Mouse (Mus musculus): ENCODE measurements around the gene 4930469K13Rik.

Gene 4930469K13Rik

DNA sequence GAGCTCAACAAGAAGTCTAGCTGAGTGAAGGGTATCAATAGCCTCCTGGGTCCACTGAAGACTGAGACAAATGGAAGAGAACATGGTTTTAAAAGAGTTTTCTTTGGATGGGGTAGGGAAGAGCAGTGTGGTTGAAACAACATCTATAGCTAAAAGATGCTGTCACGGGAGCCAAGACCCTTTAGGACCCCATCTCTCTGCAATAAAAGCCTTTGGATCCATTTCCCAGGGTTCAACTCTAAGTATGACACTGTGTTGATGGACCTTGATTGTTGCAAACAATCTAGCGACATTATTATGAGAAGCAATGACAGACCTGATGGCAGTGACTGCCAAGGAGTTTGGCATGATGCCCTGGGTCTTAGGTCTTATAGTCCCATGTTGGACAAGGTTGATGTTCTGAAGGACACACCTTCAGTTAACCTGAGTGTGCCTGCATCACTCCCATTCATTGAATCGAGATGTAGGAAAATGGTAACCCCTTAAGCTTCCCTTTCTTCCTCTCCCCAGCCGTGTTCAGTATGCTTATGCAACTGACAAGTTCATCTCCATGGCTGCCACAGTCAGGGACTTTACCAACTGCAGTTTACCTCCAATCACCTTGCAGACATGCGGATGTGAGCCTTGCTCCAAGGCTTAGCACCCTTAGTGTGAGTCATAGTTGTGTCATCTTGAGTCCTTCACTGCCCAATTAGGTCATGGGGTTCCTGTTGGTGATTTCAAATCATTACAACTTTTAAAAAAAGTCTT is 62.3 kb downstream of the 4930469K13Rik start:
- no peak for DNase-seq (ENCODE audit: low spot score)

DNA sequence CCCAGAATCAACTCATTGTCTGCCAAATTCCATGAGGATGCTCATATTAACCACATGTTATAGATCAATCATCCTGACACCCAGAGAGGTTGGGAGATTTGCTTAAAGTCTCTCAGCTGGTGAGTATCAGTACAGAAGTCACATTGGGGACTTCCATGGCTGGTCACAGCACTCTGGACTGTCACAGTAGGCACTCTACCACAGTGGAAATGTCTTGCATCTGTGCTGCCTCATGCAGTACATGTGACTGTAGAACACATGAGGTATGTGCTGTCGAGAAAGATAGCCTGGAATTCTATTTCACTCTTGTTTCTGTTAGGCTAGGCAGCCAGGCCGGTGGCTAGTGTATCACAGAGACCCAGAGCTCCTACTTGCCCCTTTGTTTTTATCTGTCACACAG is 63.6 kb downstream of the 4930469K13Rik start:
- DNase-seq (ENCODE audit: low spot score): no peak

DNA sequence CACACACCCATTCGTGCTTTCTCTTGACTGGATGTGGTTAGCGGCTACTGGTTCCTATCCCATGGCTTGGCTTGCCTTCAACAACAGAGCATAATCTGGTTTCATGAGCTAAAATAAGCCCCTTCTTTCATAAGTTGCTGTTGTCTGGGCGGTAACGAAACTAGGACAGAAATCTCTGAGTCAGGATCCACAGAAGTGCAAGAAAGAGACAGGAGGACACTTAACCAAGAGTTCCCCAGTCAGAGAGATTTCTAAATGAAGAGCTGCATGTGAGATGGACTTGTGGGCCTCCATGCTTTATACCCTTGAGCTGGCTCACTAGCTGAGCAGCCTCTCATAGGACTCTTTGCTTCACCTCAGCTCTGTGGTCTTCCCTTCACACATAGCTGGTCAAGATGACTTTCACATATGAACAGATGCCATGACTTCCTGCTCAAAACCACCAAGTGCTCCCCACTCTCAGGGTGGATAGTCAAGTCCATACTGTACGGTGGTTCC is 64.3 kb downstream of the 4930469K13Rik start:
- no peak for DNase-seq (ENCODE audit: low spot score)

DNA sequence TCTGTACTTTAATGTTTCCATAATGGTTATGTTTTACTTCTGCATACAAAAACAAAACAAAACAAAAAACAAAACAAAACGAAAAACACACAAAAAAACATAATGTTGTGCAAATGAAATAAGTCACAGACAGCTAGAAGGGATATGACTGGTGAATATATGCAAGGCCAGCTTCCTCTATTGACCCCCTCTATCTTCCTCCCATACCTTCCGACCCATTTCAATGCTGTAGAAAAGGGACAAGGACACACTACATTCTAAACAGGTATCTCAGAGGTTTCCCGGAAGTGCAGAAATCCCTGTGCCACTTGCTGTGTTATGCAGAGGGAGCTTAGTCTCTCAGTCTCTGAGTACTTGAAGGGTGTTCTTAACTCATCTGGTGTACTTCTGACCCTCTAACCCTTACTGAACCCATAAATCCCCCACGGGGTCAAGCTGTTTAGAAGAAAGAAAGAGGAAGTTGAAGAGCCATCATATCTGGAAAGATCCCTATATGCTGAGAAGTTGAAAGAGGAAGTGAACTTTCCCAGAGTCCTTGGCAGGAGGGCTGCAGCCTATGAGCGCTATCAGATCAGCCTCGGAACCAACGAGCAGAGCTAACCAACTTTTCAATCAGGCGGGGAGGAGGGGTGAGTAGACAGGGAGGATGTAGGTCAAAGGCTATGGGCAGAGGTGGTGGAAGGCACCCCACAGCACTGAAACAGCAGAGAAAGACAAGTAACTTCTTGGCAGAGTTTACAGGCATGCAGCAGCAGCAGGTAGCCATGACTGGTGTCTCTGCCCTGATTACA is 67.1 kb downstream of the 4930469K13Rik start:
- no peak for DNase-seq (ENCODE audit: low spot score)

GRCm38 (mm10) chr11:34029658-34030057 is 68.7 kb downstream of the 4930469K13Rik start:
- DNase-seq (ENCODE audit: low spot score): no peak

DNA sequence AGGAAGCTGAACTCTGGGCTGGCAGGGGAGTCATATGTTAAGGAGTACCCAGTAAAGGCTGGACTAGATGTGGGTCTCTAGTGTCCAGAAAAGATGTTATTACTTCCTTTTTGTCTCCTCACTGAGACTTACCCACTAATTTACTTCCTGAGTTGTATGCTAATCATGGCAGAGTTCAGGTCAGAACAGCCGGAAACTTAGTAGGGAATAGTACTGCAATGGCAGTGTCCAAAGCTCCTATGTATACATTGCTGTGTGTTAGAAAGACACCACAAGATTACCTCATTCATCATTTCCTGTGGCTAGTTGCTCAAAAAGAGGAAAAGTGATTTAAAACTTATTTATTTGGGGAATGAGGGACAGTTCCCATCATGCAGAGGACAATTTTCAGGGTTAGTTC is 73.3 kb downstream of the 4930469K13Rik start:
- no peak for DNase-seq (ENCODE audit: low spot score)

- DNase-seq (ENCODE audit: low spot score): no peak
These were observed 86.2 kb downstream of the 4930469K13Rik start for GRCm38 (mm10) chr11:34012007-34012652.

DNA sequence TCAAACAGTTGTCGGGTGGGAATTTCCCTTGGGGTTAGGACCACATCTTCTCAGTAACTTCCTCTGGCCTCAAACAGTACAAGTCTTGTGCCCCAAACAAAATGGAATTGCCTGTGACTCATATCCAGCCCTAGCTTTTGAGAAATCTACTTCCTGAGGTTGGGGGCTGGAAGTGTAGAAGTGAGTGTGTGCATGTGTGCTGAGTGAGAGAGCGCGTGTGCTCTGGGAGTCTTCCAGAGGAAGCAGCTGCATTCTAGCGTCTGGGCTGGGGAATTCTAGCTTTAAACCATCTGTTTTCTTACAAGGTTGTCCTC is 87.5 kb downstream of the 4930469K13Rik start:
- no peak for DNase-seq (ENCODE audit: low spot score)

GRCm38 (mm10) chr11:34010133-34010858 is 88.1 kb downstream of the 4930469K13Rik start:
- DNase-seq (ENCODE audit: low spot score): no peak

- no peak for DNase-seq (ENCODE audit: low spot score)
These were observed 88.9 kb downstream of the 4930469K13Rik start for GRCm38 (mm10) chr11:34009316-34010087.

DNA sequence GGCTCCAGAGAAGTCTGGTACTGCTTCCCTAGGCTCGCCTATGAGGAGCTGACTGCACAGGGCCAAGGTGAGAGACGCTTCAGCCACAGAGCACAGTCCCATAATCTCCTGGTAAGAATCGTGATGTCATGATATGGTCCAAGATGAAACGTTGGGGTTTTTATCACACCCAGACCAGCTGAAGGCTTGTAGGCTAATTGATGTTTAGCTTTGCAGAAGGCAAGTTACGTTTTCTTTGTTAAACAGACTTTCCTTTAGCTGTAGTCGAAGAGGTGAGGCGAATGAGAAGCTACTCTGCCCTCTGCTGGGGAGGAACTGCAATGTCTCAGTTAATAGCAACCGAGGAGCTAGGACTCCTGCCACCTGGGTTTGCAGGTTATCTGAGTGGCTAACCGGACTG is 89.7 kb downstream of the 4930469K13Rik start:
- DNase-seq (ENCODE audit: low spot score): peak; percentile 42

DNA sequence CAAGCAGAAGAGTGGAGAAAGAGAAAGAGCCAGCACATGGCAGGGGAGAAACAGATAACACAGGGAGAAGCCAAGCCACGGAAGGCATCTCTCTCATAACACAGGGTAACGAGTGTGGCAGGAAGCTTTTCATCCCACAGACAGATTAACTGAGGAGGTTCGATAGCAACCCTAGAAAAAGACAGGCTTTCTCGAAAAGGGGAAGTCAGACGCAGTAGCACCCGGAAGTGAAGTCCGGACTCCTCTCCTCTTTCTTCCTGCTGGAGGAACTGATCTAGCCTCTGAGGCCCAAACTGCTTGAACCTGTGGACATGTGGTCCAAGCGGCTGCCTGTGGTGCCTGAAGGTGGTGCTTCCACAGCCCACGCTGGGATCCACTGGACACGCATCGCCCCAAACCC is 90.1 kb downstream of the 4930469K13Rik start:
- DNase-seq (ENCODE audit: low spot score): no peak

DNA sequence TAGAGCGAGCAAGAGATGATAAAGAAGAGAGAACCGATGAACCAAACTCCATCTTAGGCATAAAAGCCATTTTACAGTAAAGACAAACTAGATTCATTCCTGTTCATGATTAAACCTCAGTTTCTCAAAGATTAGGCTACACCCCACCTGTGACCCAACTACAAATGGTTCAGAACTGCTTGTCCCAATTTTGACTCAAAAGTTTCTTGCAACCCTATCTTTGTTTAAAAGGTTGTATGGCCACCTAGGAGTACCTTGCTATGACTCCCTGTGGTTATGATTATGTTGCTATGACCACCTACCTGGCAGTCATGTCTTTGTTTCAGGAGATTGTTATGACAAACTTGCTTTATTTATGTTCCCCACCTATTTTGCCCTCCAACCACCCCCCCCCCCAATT is 90.7 kb downstream of the 4930469K13Rik start:
- DNase-seq (ENCODE audit: low spot score): no peak

DNA sequence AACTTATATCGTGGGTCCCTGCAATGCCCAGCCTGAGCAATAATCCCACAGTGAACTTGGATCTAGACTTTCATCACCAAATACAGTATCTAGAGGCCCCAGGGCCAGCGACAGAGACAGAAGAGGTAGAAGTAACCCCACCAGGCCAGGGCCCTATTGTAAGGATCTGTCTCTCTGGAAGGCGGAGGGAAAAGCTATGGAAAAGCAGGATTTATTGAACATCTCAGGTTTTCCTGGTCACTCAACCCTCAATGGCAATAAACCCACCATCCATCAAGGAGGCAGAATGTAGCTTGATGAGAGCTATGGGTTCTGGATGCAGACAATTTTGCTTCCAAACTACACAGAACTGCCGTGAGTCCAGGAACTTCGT is 95.8 kb downstream of the 4930469K13Rik start:
- no peak for DNase-seq (ENCODE audit: low spot score)

GRCm38 (mm10) chr11:34001938-34002592 is 96.3 kb downstream of the 4930469K13Rik start:
- peak; percentile 34 for DNase-seq (ENCODE audit: low spot score)

- DNase-seq (ENCODE audit: low spot score): no peak
These were observed 97.9 kb downstream of the 4930469K13Rik start for GRCm38 (mm10) chr11:34000416-34000815.

DNA sequence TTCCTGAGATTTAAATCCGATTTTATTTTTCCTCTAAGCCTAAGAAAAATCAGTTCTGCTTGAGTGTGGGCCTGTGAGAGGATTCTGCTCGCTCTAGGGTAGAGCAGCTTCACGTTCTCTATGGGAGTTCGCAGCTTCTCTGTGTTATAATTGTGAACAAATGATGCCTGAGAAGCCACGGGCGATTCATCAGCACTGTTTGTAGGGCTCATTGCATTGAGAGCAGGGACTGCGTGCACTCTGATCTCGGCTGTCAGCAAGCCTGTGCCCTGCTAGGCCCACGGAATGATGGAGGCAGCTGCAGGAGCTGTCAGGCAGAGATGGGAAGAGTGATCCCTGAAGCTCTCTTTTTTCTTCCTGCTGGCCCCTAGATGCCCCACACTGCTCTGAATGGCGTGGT is 100.1 kb downstream of the 4930469K13Rik start:
- DNase-seq (ENCODE audit: low spot score): no peak

DNA sequence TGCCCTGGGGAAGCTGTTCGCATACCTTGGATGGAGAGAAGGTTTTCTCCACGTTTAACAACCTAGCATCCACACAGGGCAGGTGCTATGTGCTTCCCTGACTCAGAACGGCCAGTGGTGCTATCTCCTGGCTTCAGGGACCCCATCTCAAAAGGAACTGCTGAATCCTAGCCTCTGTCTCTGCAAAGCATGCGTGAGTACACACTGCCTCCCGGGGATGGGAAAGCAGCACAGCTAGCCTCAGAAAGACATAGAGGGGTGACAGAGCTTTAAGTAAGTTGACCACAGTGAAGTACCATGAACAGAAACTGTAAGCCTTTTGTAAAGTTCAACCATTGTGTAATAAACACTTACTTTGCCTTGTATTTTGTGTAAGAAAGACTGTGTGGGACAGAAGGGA is 104.9 kb downstream of the 4930469K13Rik start:
- no peak for DNase-seq (ENCODE audit: low spot score)

- no peak for DNase-seq (ENCODE audit: low spot score)
These were observed 105.4 kb downstream of the 4930469K13Rik start, which contains the start of gene Kcnip1 for GRCm38 (mm10) chr11:33992938-33993337. Gene Kcnip1, minus strand, starts transcription at chr11:33993152.

DNA sequence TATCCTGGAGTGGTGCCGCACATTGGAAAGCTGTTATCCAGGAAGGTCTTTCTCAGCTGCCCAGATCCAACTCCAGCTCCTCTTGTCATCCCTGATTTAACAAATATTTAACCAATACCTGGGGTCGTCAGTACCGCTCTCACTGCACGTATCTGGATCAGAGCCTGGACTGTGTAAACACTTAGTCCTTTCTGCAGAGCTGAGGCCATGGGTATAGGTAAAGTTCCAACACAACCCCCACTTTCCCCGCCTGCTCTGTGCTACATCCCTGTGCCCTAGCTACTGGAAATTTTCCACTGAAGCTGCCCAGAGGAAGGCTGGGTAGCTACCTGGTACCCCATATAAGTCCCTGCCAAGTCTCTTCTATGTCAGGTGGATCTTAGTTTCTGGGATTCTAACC is 108.4 kb downstream of the 4930469K13Rik start:
- DNase-seq (ENCODE audit: low spot score): no peak

GRCm38 (mm10) chr11:33986525-33986924 is 111.8 kb downstream of the 4930469K13Rik start:
- DNase-seq (ENCODE audit: low spot score): no peak
